Mouse (Mus musculus): ENCODE results near the gene Fam222b. TPM values are rescaled to one million over a fixed set of nuclear protein-coding genes. Genes with fewer than 3 reads are reported as not detected.

Gene Fam222b
- polyA plus RNA-seq, 1 experiment from 2014 or later, result 33.2 TPM

GRCm38 (mm10) chr11:78066641-78067040 lies 27.8 kb upstream of the Fam222b start:
- H3K9ac ChIP-seq (ENCODE audit: low read length), result no peak overlapping the region
- WGBS, result 53% methylated on average over 2 of the region's 2 CpGs
- H3K9me3 ChIP-seq (ENCODE audit: control insufficient read depth, low read length), result no peaks in the 10 kb centered on the region
- H3K4me1 ChIP-seq (ENCODE audit: control insufficient read depth, insufficient read depth, low read length), result no peaks in the 10 kb centered on the region
- H3K36me3 ChIP-seq (ENCODE audit: control insufficient read depth, insufficient read depth, low read length), result no peaks in the 10 kb centered on the region; the same call in 1 of the 2 replicates
- no peak overlapping the region for H3K4me2 ChIP-seq (ENCODE audit: low read depth)
- no peak for DNase-seq (ENCODE audit: low spot score)
- no peak overlapping the region for H3K27ac ChIP-seq (ENCODE audit: low read depth, low read length)
- ATAC-seq (ENCODE audit: insufficient read depth, low FRiP score, low TSS enrichment), result no peak
- no peak overlapping the region for H3K4me3 ChIP-seq (ENCODE audit: low read depth, low read length)
- no peaks in the 10 kb centered on the region for H3K27me3 ChIP-seq (ENCODE audit: control insufficient read depth, insufficient read depth, low read length)

GRCm38 (mm10) chr11:78067566-78067965 lies 26.9 kb upstream of the Fam222b start:
- H3K9ac ChIP-seq (ENCODE audit: low read length), result no peak overlapping the region
- 79% methylated on average over 5 of the region's 5 CpGs for WGBS
- ATAC-seq (ENCODE audit: insufficient read depth, low FRiP score, low TSS enrichment) (no peak), DNase-seq (ENCODE audit: low spot score) (no peak)
- H3K4me2 ChIP-seq (ENCODE audit: low read depth), result no peak overlapping the region
- H3K27me3 ChIP-seq (ENCODE audit: control insufficient read depth, insufficient read depth, low read length), result no peaks in the 10 kb centered on the region
- H3K36me3 ChIP-seq (ENCODE audit: control insufficient read depth, insufficient read depth, low read length), result peaks cover 2% of the 10 kb centered on the region
- H3K4me1 ChIP-seq (ENCODE audit: control insufficient read depth, insufficient read depth, low read length), result no peaks in the 10 kb centered on the region
- no peak overlapping the region for H3K4me3 ChIP-seq (ENCODE audit: low read depth, low read length)
- no peak overlapping the region for H3K27ac ChIP-seq (ENCODE audit: low read depth, low read length)
- H3K9me3 ChIP-seq (ENCODE audit: control insufficient read depth, low read length), result no peaks in the 10 kb centered on the region

- no peaks in the 10 kb centered on the region for H3K9me3 ChIP-seq (ENCODE audit: control insufficient read depth, low read length)
- H3K4me3 ChIP-seq (ENCODE audit: low read depth, low read length), result no peak overlapping the region
- H3K27ac ChIP-seq (ENCODE audit: low read depth, low read length), result no peak overlapping the region
- no peaks in the 10 kb centered on the region for H3K4me1 ChIP-seq (ENCODE audit: control insufficient read depth, insufficient read depth, low read length)
- no peak overlapping the region for H3K9ac ChIP-seq (ENCODE audit: low read length)
- no peak overlapping the region for H3K4me2 ChIP-seq (ENCODE audit: low read depth)
- no peak for DNase-seq (ENCODE audit: low spot score)
- peaks cover 7% of the 10 kb centered on the region for H3K36me3 ChIP-seq (ENCODE audit: control insufficient read depth, insufficient read depth, low read length)
- WGBS, result 83% methylated on average over 5 of the region's 5 CpGs
- no peak for ATAC-seq (ENCODE audit: insufficient read depth, low FRiP score, low TSS enrichment)
- H3K27me3 ChIP-seq (ENCODE audit: control insufficient read depth, insufficient read depth, low read length), result no peaks in the 10 kb centered on the region
Observed at GRCm38 (mm10) chr11:78069130-78069529, 25.3 kb upstream of the Fam222b start.

- no peak overlapping the region for H3K27ac ChIP-seq (ENCODE audit: low read depth, low read length)
- DNase-seq (ENCODE audit: low spot score) (no peak), ATAC-seq (ENCODE audit: insufficient read depth, low FRiP score, low TSS enrichment) (no peak)
- no peak overlapping the region for H3K4me2 ChIP-seq (ENCODE audit: low read depth)
- 90% methylated on average over 6 of the region's 6 CpGs for whole genome bisulfite sequencing
- no peak overlapping the region for H3K4me3 ChIP-seq (ENCODE audit: low read depth, low read length)
- no peaks in the 10 kb centered on the region for H3K9me3 ChIP-seq (ENCODE audit: control insufficient read depth, low read length)
- peaks cover 9% of the 10 kb centered on the region for H3K36me3 ChIP-seq (ENCODE audit: control insufficient read depth, insufficient read depth, low read length)
- H3K4me1 ChIP-seq (ENCODE audit: control insufficient read depth, insufficient read depth, low read length), result no peaks in the 10 kb centered on the region
- H3K27me3 ChIP-seq (ENCODE audit: control insufficient read depth, insufficient read depth, low read length), result no peaks in the 10 kb centered on the region
- H3K9ac ChIP-seq (ENCODE audit: low read length), result no peak overlapping the region
Observed at GRCm38 (mm10) chr11:78069646-78070045, 24.8 kb upstream of the Fam222b start.

- no peaks in the 10 kb centered on the region for H3K4me1 ChIP-seq (ENCODE audit: control insufficient read depth, insufficient read depth, low read length)
- H3K4me3 ChIP-seq (ENCODE audit: low read depth, low read length), result no peak overlapping the region
- ATAC-seq (ENCODE audit: insufficient read depth, low FRiP score, low TSS enrichment) (no peak), DNase-seq (ENCODE audit: low spot score) (no peak)
- H3K27ac ChIP-seq (ENCODE audit: low read depth, low read length), result no peak overlapping the region
- no peaks in the 10 kb centered on the region for H3K27me3 ChIP-seq (ENCODE audit: control insufficient read depth, insufficient read depth, low read length)
- peaks cover 14% of the 10 kb centered on the region for H3K36me3 ChIP-seq (ENCODE audit: control insufficient read depth, insufficient read depth, low read length)
- H3K9me3 ChIP-seq (ENCODE audit: control insufficient read depth, low read length), result no peaks in the 10 kb centered on the region
- no peak overlapping the region for H3K9ac ChIP-seq (ENCODE audit: low read length)
- WGBS, result 81% methylated on average over 5 of the region's 5 CpGs
- H3K4me2 ChIP-seq (ENCODE audit: low read depth), result no peak overlapping the region
Observed at GRCm38 (mm10) chr11:78071938-78072337, 22.5 kb upstream of the Fam222b start.

- no peak overlapping the region for H3K4me2 ChIP-seq (ENCODE audit: low read depth)
- H3K27ac ChIP-seq (ENCODE audit: low read depth, low read length), result no peak overlapping the region
- ATAC-seq (ENCODE audit: insufficient read depth, low FRiP score, low TSS enrichment) (no peak), DNase-seq (ENCODE audit: low spot score) (no peak)
- WGBS, result 39% methylated on average over 6 of the region's 6 CpGs
- H3K9ac ChIP-seq (ENCODE audit: low read length), result no peak overlapping the region
- H3K27me3 ChIP-seq (ENCODE audit: control insufficient read depth, insufficient read depth, low read length), result no peaks in the 10 kb centered on the region
- H3K4me1 ChIP-seq (ENCODE audit: control insufficient read depth, insufficient read depth, low read length), result no peaks in the 10 kb centered on the region
- H3K4me3 ChIP-seq (ENCODE audit: low read depth, low read length), result no peak overlapping the region
- H3K9me3 ChIP-seq (ENCODE audit: control insufficient read depth, low read length), result no peaks in the 10 kb centered on the region
- peaks cover 14% of the 10 kb centered on the region for H3K36me3 ChIP-seq (ENCODE audit: control insufficient read depth, insufficient read depth, low read length)
Observed at GRCm38 (mm10) chr11:78072425-78073130, 21.9 kb upstream of the Fam222b start.

- Histone ChIP-seq H3K9me3 (ENCODE audit: control insufficient read depth, low read length) (no peaks in the 10 kb centered on the region), H3K4me2 (ENCODE audit: low read depth) (no peak overlapping the region), H3K9ac (ENCODE audit: low read length) (no peak overlapping the region), H3K36me3 (ENCODE audit: control insufficient read depth, insufficient read depth, low read length) (peaks cover 14% of the 10 kb centered on the region), H3K27me3 (ENCODE audit: control insufficient read depth, insufficient read depth, low read length) (no peaks in the 10 kb centered on the region), H3K4me1 (ENCODE audit: control insufficient read depth, insufficient read depth, low read length) (no peaks in the 10 kb centered on the region), H3K4me3 (ENCODE audit: low read depth, low read length) (no peak overlapping the region), H3K27ac (ENCODE audit: low read depth, low read length) (no peak overlapping the region)
- DNase-seq (ENCODE audit: low spot score) (no peak), ATAC-seq (ENCODE audit: insufficient read depth, low FRiP score, low TSS enrichment) (no peak)
- WGBS, result 93% methylated on average over 9 of the region's 9 CpGs
Observed at GRCm38 (mm10) chr11:78073577-78074276, 20.7 kb upstream of the Fam222b start.

GRCm38 (mm10) chr11:78074277-78074652 lies 20.2 kb upstream of the Fam222b start:
- no peak for DNase-seq (ENCODE audit: low spot score)
- Histone ChIP-seq H3K4me1 (ENCODE audit: control insufficient read depth, insufficient read depth, low read length) (no peaks in the 10 kb centered on the region), H3K4me2 (ENCODE audit: low read depth) (no peak overlapping the region), H3K9ac (ENCODE audit: low read length) (no peak overlapping the region), H3K27ac (ENCODE audit: low read depth, low read length) (no peak overlapping the region), H3K36me3 (ENCODE audit: control insufficient read depth, insufficient read depth, low read length) (peaks cover 14% of the 10 kb centered on the region), H3K27me3 (ENCODE audit: control insufficient read depth, insufficient read depth, low read length) (no peaks in the 10 kb centered on the region), H3K9me3 (ENCODE audit: control insufficient read depth, low read length) (no peaks in the 10 kb centered on the region), H3K4me3 (ENCODE audit: low read depth, low read length) (no peak overlapping the region)
- 87% methylated on average over 2 of the region's 2 CpGs for WGBS
- no peak for ATAC-seq (ENCODE audit: insufficient read depth, low FRiP score, low TSS enrichment)

GRCm38 (mm10) chr11:78074666-78075065 lies 19.8 kb upstream of the Fam222b start:
- DNase-seq (ENCODE audit: low spot score) (no peak), ATAC-seq (ENCODE audit: insufficient read depth, low FRiP score, low TSS enrichment) (no peak)
- Histone ChIP-seq H3K4me1 (ENCODE audit: control insufficient read depth, insufficient read depth, low read length) (peaks cover 3% of the 10 kb centered on the region; the same call in 1 of the 2 replicates), H3K4me2 (ENCODE audit: low read depth) (no peak overlapping the region), H3K9ac (ENCODE audit: low read length) (no peak overlapping the region), H3K27ac (ENCODE audit: low read depth, low read length) (no peak overlapping the region), H3K9me3 (ENCODE audit: control insufficient read depth, low read length) (no peaks in the 10 kb centered on the region), H3K4me3 (ENCODE audit: low read depth, low read length) (no peak overlapping the region), H3K27me3 (ENCODE audit: control insufficient read depth, insufficient read depth, low read length) (no peaks in the 10 kb centered on the region), H3K36me3 (ENCODE audit: control insufficient read depth, insufficient read depth, low read length) (peaks cover 14% of the 10 kb centered on the region)
- WGBS, result 88% methylated on average over 4 of the region's 4 CpGs
